Mouse (Mus musculus) liver, embryonic 16.5 days (tissue): ENCODE data around the gene 1700025B11Rik. TPM values are rescaled to one million over a fixed set of nuclear protein-coding genes. Genes with fewer than 3 reads are reported as not detected.
"Not testable (repeated sequence)": the region's sequence is repeated elsewhere in the genome, so short reads cannot be mapped to it uniquely, and the experiment has no call there.

Experiments used
- ATAC-seq: fragments of 200-750 bp; cut with Nextera tagmentation; 2 replicates; pipeline ENCODE4 v1.8.0; 2017; ENCODE audit warnings: low read depth, mild to moderate bottlenecking, moderate number of reproducible peaks, moderate library complexity
- H3K27ac ChIP-seq: fragments of 300-500 bp; sonication (generic); 2 replicates; pipeline ENCODE4 v1.5.1; 2014; ENCODE audit warnings: mild to moderate bottlenecking, low read length
- H3K27me3 ChIP-seq: fragments of 300-500 bp; sonication (generic); 2 replicates; pipeline ENCODE4 v1.6.1; 2014; ENCODE audit warnings: low read depth, low read length, mixed read lengths; ENCODE audit not compliant: control insufficient read depth, insufficient read depth
- H3K36me3 ChIP-seq: fragments of 300-500 bp; sonication (generic); 2 replicates; pipeline ENCODE4 v1.6.1; 2014; ENCODE audit warnings: mild to moderate bottlenecking; ENCODE audit not compliant: control insufficient read depth, insufficient read depth
- H3K4me1 ChIP-seq: fragments of 300-500 bp; sonication (generic); 2 replicates; pipeline ENCODE4 v1.6.1; 2014; ENCODE audit warnings: low read depth, low read length, mixed read lengths; ENCODE audit not compliant: control insufficient read depth
- H3K4me2 ChIP-seq: fragments of 300-500 bp; sonication (generic); 2 replicates; pipeline ENCODE4 v1.6.1; 2014; ENCODE audit warnings: low read depth, low read length, mixed read lengths
- H3K4me3 ChIP-seq: fragments of 300-500 bp; sonication (generic); 2 replicates; pipeline ENCODE4 v1.5.1; 2014; ENCODE audit warnings: low read depth, mild to moderate bottlenecking, low read length
- H3K9ac ChIP-seq: fragments of 300-500 bp; sonication (generic); 2 replicates; pipeline ENCODE4 v1.6.1; 2014; ENCODE audit warnings: low read depth, low read length
- H3K9me3 ChIP-seq: fragments of 300-500 bp; sonication (generic); replicated peaks from 2 replicates; pipeline ENCODE4 v1.6.1; 2016; ENCODE audit warnings: low read length; ENCODE audit not compliant: control insufficient read depth
- WGBS: fragments of 180-500 bp; shearing (Covaris S2); extraction: QIAGEN DNeasy Blood & Tissue Kit; methylation state at CpG from one replicate; pipeline ENCODE4 v1.1.7; 2014; ENCODE audit not compliant: insufficient replicate concordance; 5-methylcytosine and 5-hydroxymethylcytosine counted together
- polyA plus RNA-seq: library from polyadenylated mRNA; unstranded; fragments of >200 nt; fragmentation: Nextera tagmentation; extraction: Ambion mirVana; gene quantifications from 2 replicates; pipeline ENCODE4 v1.2.1, GENCODE M21; 2015

1700025B11Rik gene
- polyA plus RNA-seq, 1 experiment from 2014 or later: not detected

DNA sequence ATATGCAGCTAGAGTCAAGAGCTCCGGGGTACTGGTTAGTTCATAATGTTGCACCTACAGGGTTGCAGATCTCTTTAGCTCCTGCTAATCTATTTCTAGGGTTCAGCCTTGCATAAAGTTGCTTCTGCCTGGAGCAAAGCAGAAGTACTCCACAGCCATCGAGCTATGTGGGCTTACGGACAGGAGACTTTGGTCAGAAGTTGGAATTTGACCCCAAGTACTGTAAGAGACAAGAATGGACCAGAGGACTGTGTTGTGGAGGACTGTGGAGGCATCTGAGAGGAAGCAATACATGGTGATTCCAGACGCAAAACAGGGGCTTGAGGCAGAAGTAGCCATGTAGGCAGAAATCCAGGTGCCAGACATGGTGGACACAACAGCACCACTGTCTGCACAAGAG, 17.6 kb upstream of the 1700025B11Rik start:
- no peaks in the 10 kb centered on the region for H3K4me1 ChIP-seq
- H3K27me3 ChIP-seq: no peaks in the 10 kb centered on the region
- no peaks in the 10 kb centered on the region for H3K9me3 ChIP-seq
- H3K4me3 ChIP-seq: no peak overlapping the region
- 63% methylated on average over 4 of the region's 4 CpGs for WGBS
- no peak overlapping the region for H3K4me2 ChIP-seq
- ATAC-seq: no peak
- no peaks in the 10 kb centered on the region for H3K36me3 ChIP-seq
- H3K9ac ChIP-seq: no peak overlapping the region
- no peak overlapping the region for H3K27ac ChIP-seq

DNA sequence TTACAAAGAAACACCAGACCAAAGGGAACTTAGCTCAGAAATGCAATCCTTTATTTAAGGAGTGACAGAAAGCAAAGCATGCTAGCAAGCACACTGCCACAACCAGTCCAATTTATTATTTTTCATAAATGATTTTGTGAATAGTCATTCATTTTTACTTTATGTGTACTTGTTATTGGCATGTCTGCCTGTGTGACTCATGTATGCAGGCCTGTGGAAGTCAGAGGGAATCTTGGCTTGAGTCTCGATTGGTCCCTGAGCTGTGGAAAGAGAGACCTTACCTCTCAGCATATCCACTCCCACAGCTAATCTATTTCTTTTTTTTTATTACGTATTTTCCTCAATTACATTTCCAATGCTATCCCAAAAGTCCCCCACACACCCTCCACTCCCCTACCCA, 17.1 kb upstream of the 1700025B11Rik start:
- Histone ChIP-seq H3K4me2 (no peak overlapping the region), H3K27me3 (no peaks in the 10 kb centered on the region), H3K27ac (no peak overlapping the region), H3K9ac (no peak overlapping the region), H3K9me3 (no peaks in the 10 kb centered on the region), H3K36me3 (no peaks in the 10 kb centered on the region), H3K4me3 (no peak overlapping the region), H3K4me1 (no peaks in the 10 kb centered on the region)
- no peak for ATAC-seq
- WGBS: 68% methylated on average over 2 of the region's 2 CpGs

DNA sequence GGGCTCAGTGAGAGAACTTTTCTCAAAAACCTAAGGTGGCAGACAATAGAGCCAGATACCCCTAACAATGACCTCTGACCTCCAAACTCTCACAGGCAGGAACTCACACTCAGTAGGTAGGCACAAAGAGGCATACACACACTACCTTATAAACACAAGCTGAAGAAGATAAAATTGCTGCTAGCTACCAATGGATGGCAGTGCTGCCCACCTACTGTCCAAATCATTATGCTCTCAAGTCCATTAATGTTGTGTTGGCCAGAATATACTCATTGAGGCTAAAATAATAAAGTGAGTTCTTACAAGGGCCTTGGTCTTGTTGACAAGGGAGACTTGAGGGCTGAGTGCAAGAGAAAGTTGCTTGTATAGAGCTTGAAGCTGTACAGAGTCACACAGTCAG, 1.5 kb upstream of the 1700025B11Rik start:
- no peaks in the 10 kb centered on the region for H3K27me3 ChIP-seq
- no peaks in the 10 kb centered on the region for H3K4me1 ChIP-seq
- no peak overlapping the region for H3K27ac ChIP-seq
- no peak overlapping the region for H3K9ac ChIP-seq
- H3K36me3 ChIP-seq: no peaks in the 10 kb centered on the region
- H3K9me3 ChIP-seq: no peaks in the 10 kb centered on the region
- H3K4me2 ChIP-seq: no peak overlapping the region
- no peak overlapping the region for H3K4me3 ChIP-seq
- no peak for ATAC-seq

DNA sequence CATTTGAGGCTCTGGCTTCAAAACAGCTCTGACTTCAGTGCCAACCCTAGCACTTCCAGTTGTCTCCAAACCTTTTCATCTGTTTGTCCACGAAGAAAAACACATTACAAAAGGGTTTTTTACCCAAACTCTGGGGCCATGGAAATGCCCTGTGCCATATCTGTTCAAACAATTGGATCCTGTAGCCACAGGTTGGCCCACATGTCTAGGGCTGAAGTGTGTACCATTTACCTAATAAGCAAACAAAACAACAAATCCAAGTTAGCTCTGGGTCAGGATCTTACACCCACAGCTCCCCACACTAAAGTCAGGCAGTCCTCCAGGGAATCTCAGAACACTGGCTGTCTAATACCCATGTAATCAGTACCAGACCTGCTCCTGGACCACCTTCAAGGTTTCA, 22.5 kb downstream of the 1700025B11Rik start:
- not testable (repeated sequence) for H3K4me1 ChIP-seq, H3K36me3 ChIP-seq, H3K4me2 ChIP-seq, H3K4me3 ChIP-seq, H3K27ac ChIP-seq, H3K9me3 ChIP-seq, ATAC-seq, H3K27me3 ChIP-seq, H3K9ac ChIP-seq
- WGBS: 12% methylated on average over 1 of the region's 1 CpGs

DNA sequence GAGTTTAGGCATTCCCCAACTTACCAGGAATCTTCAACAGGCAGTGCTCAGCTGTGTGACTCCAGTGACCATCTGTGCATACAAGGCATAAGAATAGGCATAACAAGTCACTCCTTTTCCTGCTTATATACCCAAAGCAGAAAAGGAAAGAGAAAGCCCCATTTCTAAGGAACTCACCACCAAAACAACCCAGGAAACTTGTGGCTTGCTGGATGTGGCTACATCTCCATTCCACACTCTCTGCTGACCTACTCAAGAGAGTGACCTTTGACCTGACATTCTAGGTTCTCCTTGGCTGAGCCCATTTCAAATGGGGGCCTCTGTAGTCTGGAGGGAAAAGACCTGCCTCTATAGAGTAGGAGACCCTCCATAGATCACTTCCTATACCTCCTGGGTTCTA, 28.5 kb downstream of the 1700025B11Rik start, which contains the start of gene Apol7c:
TSS of gene Apol7c (minus strand) at position 101 of the 400 bp plus-strand sequence.
- Histone ChIP-seq H3K4me2 (no peak within 1 kb of the TSS), H3K9ac (no peak within 1 kb of the TSS), H3K4me1 (no peaks in the 10 kb centered on the region), H3K4me3 (no peak within 1 kb of the TSS), H3K36me3 (no peaks in the 10 kb centered on the region), H3K27me3 (no peaks in the 10 kb centered on the region), H3K27ac (no peak within 1 kb of the TSS), H3K9me3 (no peaks in the 10 kb centered on the region)
- no peak for ATAC-seq

DNA sequence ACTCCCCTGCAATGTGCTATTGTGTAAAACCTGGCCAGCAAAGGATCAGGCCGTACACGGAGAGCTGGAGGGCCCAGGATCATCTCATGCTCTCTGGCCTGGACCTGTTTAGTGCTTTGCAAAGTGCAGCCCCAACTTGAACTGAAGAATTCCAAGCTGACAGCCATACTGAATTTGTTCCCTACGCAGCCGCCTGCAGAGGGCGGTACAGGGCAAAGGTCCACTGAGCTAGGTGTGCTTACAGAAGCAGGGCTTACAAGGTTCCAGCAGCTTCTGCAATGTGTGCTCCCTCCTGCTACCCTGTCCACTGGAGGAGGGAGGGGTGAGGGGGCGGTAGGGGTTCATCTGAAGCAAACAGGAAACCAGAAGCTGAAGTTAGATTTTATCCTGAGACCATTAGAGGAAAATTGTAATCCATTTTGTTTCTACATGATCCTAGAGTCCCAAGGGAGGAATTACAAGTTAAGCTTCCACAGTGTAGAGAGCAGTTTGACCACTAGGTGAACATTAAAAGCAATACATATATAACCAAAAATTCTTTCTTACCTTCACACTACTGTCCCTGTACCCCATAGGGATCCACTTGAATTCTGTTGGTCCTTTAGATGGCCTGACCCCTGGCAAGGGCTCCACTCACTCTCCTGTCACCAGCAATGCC, 38.4 kb downstream of the 1700025B11Rik start:
- H3K27ac ChIP-seq, ATAC-seq, H3K9ac ChIP-seq, H3K27me3 ChIP-seq, H3K9me3 ChIP-seq, H3K4me2 ChIP-seq, H3K36me3 ChIP-seq, H3K4me1 ChIP-seq, H3K4me3 ChIP-seq: not testable (repeated sequence)
- 10% methylated on average over 6 of the region's 6 CpGs for WGBS

DNA sequence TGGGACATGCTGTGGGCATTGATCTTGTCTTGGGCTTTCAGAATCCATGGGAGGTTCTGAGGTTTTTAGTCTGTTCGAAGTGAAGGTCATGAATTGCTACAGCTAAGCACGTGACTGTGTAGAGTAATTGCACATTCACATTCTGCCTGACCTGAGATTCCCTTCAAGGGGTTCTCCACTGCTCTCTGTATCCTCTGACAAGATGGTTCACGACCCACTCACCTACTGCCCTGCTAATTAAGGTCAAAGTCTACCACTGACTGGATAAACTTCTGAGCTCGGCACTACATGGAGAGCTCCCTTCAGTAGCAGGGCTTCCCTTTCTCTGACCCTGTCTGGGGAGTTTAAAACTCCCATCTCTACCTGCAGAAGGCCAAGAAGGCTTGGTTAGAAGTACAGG, 41.1 kb downstream of the 1700025B11Rik start:
- not testable (repeated sequence) for H3K9me3 ChIP-seq, H3K27me3 ChIP-seq, H3K4me1 ChIP-seq, H3K27ac ChIP-seq, H3K36me3 ChIP-seq, ATAC-seq, H3K9ac ChIP-seq, H3K4me3 ChIP-seq, H3K4me2 ChIP-seq
- 38% methylated on average over 4 of the region's 4 CpGs for WGBS

Other genes starting within 250 kb of the 1700025B11Rik start
- gene Apol7a, start 162.8 kb downstream of the 1700025B11Rik start, polyA plus RNA-seq: 3.9 and 7.3 TPM in 2 replicates
- 0.15 TPM in 1 of 2 replicates, not detected in the other for gene Apol9a, start 150.8 kb downstream of the 1700025B11Rik start, polyA plus RNA-seq
- not detected in 2 replicates for gene Apol7b, start 114.4 kb downstream of the 1700025B11Rik start, polyA plus RNA-seq
- gene Apol10a, start 84.8 kb downstream of the 1700025B11Rik start, polyA plus RNA-seq: 0.04 TPM in 1 of 2 replicates, not detected in the other
- gene Apol11a, start 53.6 kb downstream of the 1700025B11Rik start, polyA plus RNA-seq: 0.09 and 0.11 TPM in 2 replicates
- 0.04 TPM in 1 of 2 replicates, not detected in the other for gene Apol7c, start 28.6 kb downstream of the 1700025B11Rik start, polyA plus RNA-seq
- not detected in 2 replicates for gene Apol10b, start 34.2 kb upstream of the 1700025B11Rik start, polyA plus RNA-seq
- gene Gm36245, start 37.4 kb upstream of the 1700025B11Rik start, polyA plus RNA-seq: not detected in 2 replicates
- 4.4 and 4.5 TPM in 2 replicates for gene Apol11b, start 81.4 kb upstream of the 1700025B11Rik start, polyA plus RNA-seq
- gene Apol7e, start 137.0 kb upstream of the 1700025B11Rik start, polyA plus RNA-seq: not detected in 2 replicates
- gene Apol9b, start 167.1 kb upstream of the 1700025B11Rik start, polyA plus RNA-seq: not detected in 2 replicates
- gene Apol8, start 195.1 kb upstream of the 1700025B11Rik start, polyA plus RNA-seq: 26.2 and 26.9 TPM in 2 replicates